In genomic region chr16:25042669-25043440, GRCm38 (mm10) we compare ENCODE assay signal across 13 mouse cellular contexts.
A peak's percentile ranks its signal among the peaks of the same experiment; 100 is the strongest.
DNase-seq lines count a peak whose midpoint lies in the region; ATAC-seq and TF ChIP-seq lines count a peak whose summit lies in the region.
"Had no signal": no experiment of that assay in that cellular context is flagged by ENCODE, and none has a peak within 500 bp of the region (broad histone marks: within the 10 kb centered on the region; RNA-seq: fewer than 3 reads in every experiment).

No protein-coding gene starts in this region.

- no peak for TF ChIP-seq CTCF in kidney, postnatal 0 days (IDR thresholded peaks at IDR 0.05; ENCODE audit: low read depth)

- no peaks in the 10 kb centered on the region for H3K4me1 ChIP-seq in kidney, postnatal 0 days (replicated peaks; ENCODE audit: insufficient read depth, low read length)
- H3K4me1 ChIP-seq in midbrain, embryonic 11.5 days (ENCODE audit: control insufficient read depth, insufficient read depth, low read length): no peaks in the 10 kb centered on the region
- H3K4me1 ChIP-seq: midbrain, embryonic 15.5 days had no signal

- H3K9me3 ChIP-seq in kidney, postnatal 0 days (replicated peaks; ENCODE audit: low read length): no peaks in the 10 kb centered on the region
- H3K9me3 ChIP-seq in midbrain, embryonic 11.5 days (ENCODE audit: control insufficient read depth, low read length): no peaks in the 10 kb centered on the region
- H3K9me3 ChIP-seq: midbrain, embryonic 15.5 days had no signal

- H3K9ac ChIP-seq in kidney, postnatal 0 days (ENCODE audit: low read depth, low read length): no peak overlapping the region
- no peak overlapping the region for H3K9ac ChIP-seq in midbrain, embryonic 11.5 days (ENCODE audit: low read length)
- H3K9ac ChIP-seq: liver, embryonic 14.5 days; midbrain, embryonic 15.5 days had no signal

- WGBS in kidney, postnatal 0 days: 41% methylated on average over 8 of the region's 8 CpGs
- 42% methylated on average over 8 of the region's 8 CpGs for WGBS in macrophage (ENCODE audit: missing documents)
- WGBS in midbrain, embryonic 11.5 days: 67% methylated on average over 8 of the region's 8 CpGs

- peak; percentile 52 for DNase-seq in kidney, postnatal 0 days (ENCODE audit: low spot score)
- no peak for DNase-seq in kidney, adult 9 months
- DNase-seq in adipocyte (ENCODE audit: low spot score): peak; percentile 79
- DNase-seq in gastrocnemius, postnatal 14 days: peak; percentile 49
- no peak for DNase-seq in cerebellum, adult 18-20 months
- no peak for DNase-seq in midbrain, embryonic 11.5 days (ENCODE audit: low spot score, missing footprints)
- DNase-seq: cerebellum, adult 8-10 months; layer of hippocampus, adult 9-11 months had no signal

- peaks cover 19% of the 10 kb centered on the region for H3K79me2 ChIP-seq in macrophage (ENCODE audit: inconsistent target)

- no peak for ATAC-seq in kidney, postnatal 0 days (replicated peaks; ENCODE audit: low FRiP score, low read depth)
- ATAC-seq in midbrain, embryonic 11.5 days (ENCODE audit: low FRiP score): no peak
- ATAC-seq: hindbrain, embryonic 16.5 days; midbrain, embryonic 15.5 days had no signal

- H3K27me3 ChIP-seq in kidney, postnatal 0 days (ENCODE audit: insufficient read depth, low read length): no peaks in the 10 kb centered on the region
- no peaks in the 10 kb centered on the region for H3K27me3 ChIP-seq in midbrain, embryonic 11.5 days (ENCODE audit: control insufficient read depth, insufficient read depth, low read length)
- H3K27me3 ChIP-seq: midbrain, embryonic 15.5 days had no signal

- no peak overlapping the region for H3K27ac ChIP-seq in kidney, postnatal 0 days
- peak overlapping the region; percentile 97 for H3K27ac ChIP-seq in macrophage
- no peak overlapping the region for H3K27ac ChIP-seq in midbrain, embryonic 11.5 days (ENCODE audit: low read depth, low read length)
- H3K27ac ChIP-seq: liver, embryonic 14.5 days; midbrain, embryonic 15.5 days had no signal

- no peak overlapping the region for H3K4me3 ChIP-seq in kidney, postnatal 0 days (replicated peaks; ENCODE audit: low read depth, low read length)
- peak overlapping the region; percentile 15; the same call in 1 of the 2 replicates for H3K4me3 ChIP-seq in macrophage (ENCODE audit: inconsistent target)
- H3K4me3 ChIP-seq in midbrain, embryonic 11.5 days (ENCODE audit: low read depth, low read length): no peak overlapping the region
- H3K4me3 ChIP-seq: midbrain, embryonic 15.5 days had no signal

- intact Hi-C loops in gastrocnemius, postnatal 14 days (cut with DNase I; ENCODE audit: low total_unique reads): no loop called here

- H3K36me3 ChIP-seq in kidney, postnatal 0 days (ENCODE audit: insufficient read depth, low read length): no peaks in the 10 kb centered on the region
- no peaks in the 10 kb centered on the region for H3K36me3 ChIP-seq in macrophage (ENCODE audit: inconsistent target)
- H3K36me3 ChIP-seq in midbrain, embryonic 11.5 days (ENCODE audit: control insufficient read depth, insufficient read depth, low read length): no peaks in the 10 kb centered on the region; the same call in 1 of the 2 replicates
- H3K36me3 ChIP-seq: G1E; midbrain, embryonic 15.5 days had no signal

- H3K4me2 ChIP-seq in kidney, postnatal 0 days (ENCODE audit: low read length): no peak overlapping the region; the same call in 1 of the 2 replicates
- no peak overlapping the region for H3K4me2 ChIP-seq in midbrain, embryonic 11.5 days
- H3K4me2 ChIP-seq: midbrain, embryonic 15.5 days had no signal

Comparison
In these comparisons a context has a peak if more than half of its experiments do, and no peak if none do; other contexts are left out.
1. DNase-seq: peak in kidney, postnatal 0 days (single experiment), adipocyte (single experiment) and gastrocnemius, postnatal 14 days (single experiment); none in kidney, adult 9 months (single experiment), cerebellum, adult 18-20 months (0 of 2) and midbrain, embryonic 11.5 days (single experiment).